Mouse (Mus musculus) spleen, adult 2 months (tissue): ENCODE results near the gene Cd22. TPM values are rescaled to one million over a fixed set of nuclear protein-coding genes. Genes with fewer than 3 reads are reported as not detected.

Experiments used
- DNase-seq, 2 experiments: peaks; one replicate each; pipeline versions ENCODE4 v3.0.0 to v3.0.0-alpha.2; 2012 to 2021; ENCODE audit warnings: low spot score in 2 of 2, low read depth in 1 of 2
- H3K27ac ChIP-seq: fragments of 200-500 bp; 2 replicates; pipeline ENCODE4 v1.5.1; 2012; ENCODE audit warnings: low read length, inconsistent platforms; ENCODE audit not compliant: insufficient read depth
- H3K27me3 ChIP-seq: fragments of 200-500 bp; 2 replicates; pipeline ENCODE4 v1.6.1; 2012; ENCODE audit warnings: mild to moderate bottlenecking, moderate library complexity, low read length, inconsistent platforms; ENCODE audit not compliant: control insufficient read depth, insufficient read depth
- H3K36me3 ChIP-seq: fragments of 200-500 bp; 2 replicates; pipeline ENCODE4 v1.6.1; 2012; ENCODE audit warnings: mild to moderate bottlenecking, low read length, inconsistent platforms; ENCODE audit not compliant: control insufficient read depth, insufficient read depth
- H3K4me1 ChIP-seq: fragments of 200-500 bp; 2 replicates; pipeline ENCODE4 v1.6.1; 2011; ENCODE audit warnings: inconsistent platforms; ENCODE audit not compliant: control insufficient read depth, insufficient read depth, insufficient read length
- H3K4me3 ChIP-seq: fragments of 200-500 bp; 2 replicates; pipeline ENCODE4 v1.5.1; 2011; ENCODE audit warnings: mild to moderate bottlenecking, inconsistent platforms; ENCODE audit not compliant: insufficient read depth, insufficient read length; ENCODE audit errors: extremely low read depth
- CTCF ChIP-seq: fragments of 200-500 bp; IDR thresholded peaks from 2 replicates; pipeline ENCODE4 v1.5.1; 2011; ENCODE audit warnings: mild to moderate bottlenecking, inconsistent platforms; ENCODE audit not compliant: insufficient read depth, insufficient read length, insufficient replicate concordance; ENCODE audit errors: extremely low read depth
- POLR2A ChIP-seq: fragments of 200-500 bp; IDR thresholded peaks from 2 replicates; pipeline ENCODE4 v1.6.1; 2011; ENCODE audit warnings: low read depth, low read length, inconsistent platforms
- WGBS: fragments of 180-500 bp; shearing (Covaris S2); methylation state at CpG from one replicate; pipeline ENCODE4 v1.1.7; 2018; 5-methylcytosine and 5-hydroxymethylcytosine counted together
- polyA plus RNA-seq: library from polyadenylated mRNA; depleted of rRNA; stranded (reverse); fragments of >200 nt; gene quantifications from 2 replicates; pipeline ENCODE4 v1.2.3, GENCODE M21; 2012

Cd22 gene
- polyA plus RNA-seq, 1 experiment, result 316 TPM

GRCm38 (mm10) chr7:30891746-30892145, 11.6 kb upstream of the Cd22 start:
- H3K4me1 ChIP-seq, result peaks cover 59% of the 10 kb centered on the region
- no peak overlapping the region for H3K4me3 ChIP-seq
- WGBS, result 66% methylated on average over 9 of the region's 9 CpGs
- no peaks in the 10 kb centered on the region for H3K36me3 ChIP-seq
- H3K27ac ChIP-seq, result peak overlapping the region; percentile 94
- no peaks in the 10 kb centered on the region for H3K27me3 ChIP-seq
- TF ChIP-seq CTCF (no peak), POLR2A (no peak)
- DNase-seq, result no peak

DNA sequence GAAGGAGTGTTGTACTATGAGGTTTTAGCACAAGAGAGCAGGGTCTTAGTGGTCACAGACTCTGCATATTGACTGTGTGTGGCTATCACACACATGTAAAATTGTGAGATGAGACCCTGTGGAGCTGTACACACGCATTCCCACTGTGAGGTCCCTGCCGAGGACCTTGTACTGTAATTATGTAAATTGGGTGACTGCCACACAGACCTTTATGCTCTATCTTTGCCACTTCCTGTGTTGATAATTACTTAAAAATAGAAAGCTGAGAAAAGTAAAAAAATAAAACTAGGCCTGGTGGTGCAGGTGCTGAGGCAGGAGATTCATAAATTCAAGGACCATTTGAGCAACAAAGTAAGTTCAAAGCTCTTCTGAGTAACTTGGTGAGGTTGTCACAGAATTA, 10.5 kb upstream of the Cd22 start:
- Histone ChIP-seq H3K36me3 (no peaks in the 10 kb centered on the region), H3K4me3 (no peak overlapping the region), H3K4me1 (peaks cover 67% of the 10 kb centered on the region), H3K27ac (peak overlapping the region; percentile 94), H3K27me3 (no peaks in the 10 kb centered on the region)
- WGBS, result 7% methylated on average over 2 of the region's 2 CpGs
- no peak for DNase-seq
- TF ChIP-seq CTCF (no peak), POLR2A (peak; percentile 57; the same call in 1 of the 2 replicates)

- H3K4me3 ChIP-seq, result no peak overlapping the region
- TF ChIP-seq POLR2A (no peak), CTCF (no peak)
- H3K36me3 ChIP-seq, result no peaks in the 10 kb centered on the region
- peaks cover 67% of the 10 kb centered on the region for H3K4me1 ChIP-seq
- 63% methylated on average over 7 of the region's 7 CpGs for WGBS
- H3K27ac ChIP-seq, result peak overlapping the region; percentile 84
- no peaks in the 10 kb centered on the region for H3K27me3 ChIP-seq
- DNase-seq, result no peak
Measured at GRCm38 (mm10) chr7:30888786-30889185, 8.6 kb upstream of the Cd22 start.

- H3K36me3 ChIP-seq, result no peaks in the 10 kb centered on the region
- no peak; the same call in 1 of the 2 replicates for TF ChIP-seq POLR2A
- TF ChIP-seq CTCF, result no peak
- H3K4me1 ChIP-seq, result peaks cover 62% of the 10 kb centered on the region
- H3K4me3 ChIP-seq, result peak overlapping the region; percentile 29; the same call in 1 of the 2 replicates
- no peaks in the 10 kb centered on the region for H3K27me3 ChIP-seq
- WGBS, result 15% methylated on average over 14 of the region's 14 CpGs
- peak; percentile 76 to 81 for DNase-seq
- H3K27ac ChIP-seq, result peak overlapping the region; percentile 96
Measured at GRCm38 (mm10) chr7:30887568-30888188, 7.5 kb upstream of the Cd22 start.

DNA sequence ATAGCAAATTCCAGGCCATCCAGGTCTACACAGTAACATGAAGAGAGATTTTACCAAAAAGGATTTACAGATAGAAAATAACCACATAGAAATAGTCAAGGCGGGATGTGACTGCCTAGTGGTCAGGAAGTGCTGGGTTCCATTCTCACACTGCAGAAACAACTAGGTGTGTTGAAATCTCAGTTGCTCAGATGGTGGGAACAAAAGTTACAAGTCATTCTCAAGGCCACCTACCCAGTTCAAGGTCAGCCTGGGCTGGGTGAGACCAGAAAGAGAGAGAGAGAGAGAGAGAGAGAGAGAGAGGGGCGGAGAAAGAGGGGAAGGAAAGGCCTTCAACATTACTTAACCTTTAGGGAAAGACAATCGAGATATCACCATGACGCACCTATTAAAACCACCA, 6.7 kb upstream of the Cd22 start:
- peaks cover 55% of the 10 kb centered on the region for H3K4me1 ChIP-seq
- DNase-seq, result no peak
- no peak overlapping the region for H3K4me3 ChIP-seq
- no peaks in the 10 kb centered on the region for H3K36me3 ChIP-seq
- 37% methylated on average over 4 of the region's 4 CpGs for WGBS
- peak overlapping the region; percentile 96 for H3K27ac ChIP-seq
- no peaks in the 10 kb centered on the region for H3K27me3 ChIP-seq
- TF ChIP-seq CTCF, result no peak
- no peak for TF ChIP-seq POLR2A

- no peak overlapping the region for H3K27ac ChIP-seq
- peaks cover 47% of the 10 kb centered on the region for H3K4me1 ChIP-seq
- no peak for DNase-seq
- TF ChIP-seq CTCF (no peak), POLR2A (no peak)
- no peaks in the 10 kb centered on the region for H3K27me3 ChIP-seq
- 0 out of 2 replicates have a peak, but pooled peaks cover under 1% of the 10 kb centered on the region for H3K36me3 ChIP-seq
- no peak overlapping the region for H3K4me3 ChIP-seq
Measured at GRCm38 (mm10) chr7:30884047-30884446, 3.9 kb upstream of the Cd22 start.

DNA sequence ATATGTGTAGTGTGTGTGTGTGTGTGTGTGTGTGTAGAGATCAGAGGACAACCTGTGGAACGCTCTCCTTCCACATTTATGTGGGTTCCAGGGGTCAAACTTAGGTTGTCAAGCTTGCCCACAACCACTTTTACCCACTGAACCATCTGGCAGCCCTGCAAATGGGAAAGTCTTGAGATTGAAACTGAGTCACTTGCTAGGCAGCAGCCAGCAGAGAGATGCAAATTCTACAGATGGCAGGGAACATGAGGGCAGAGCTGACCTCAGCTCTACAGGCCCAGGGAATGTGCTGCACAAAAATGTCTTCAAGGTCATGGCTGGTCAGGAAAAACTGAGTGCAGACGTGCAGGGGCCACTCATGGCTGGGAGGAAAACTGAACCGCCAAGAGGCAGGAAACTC, 1.2 kb upstream of the Cd22 start:
- Histone ChIP-seq H3K4me1 (peaks cover 34% of the 10 kb centered on the region; the same call in 1 of the 2 replicates), H3K36me3 (peaks cover 15% of the 10 kb centered on the region; the same call in 1 of the 2 replicates), H3K27ac (peak overlapping the region; percentile 45; the same call in 1 of the 2 replicates), H3K4me3 (no peak overlapping the region), H3K27me3 (no peaks in the 10 kb centered on the region)
- 62% methylated on average over 3 of the region's 3 CpGs for WGBS
- no peak for TF ChIP-seq POLR2A
- no peak for TF ChIP-seq CTCF
- no peak for DNase-seq
